Mouse (Mus musculus): ENCODE measurements around the gene Ppp1r3f. TPM values are rescaled to one million over a fixed set of nuclear protein-coding genes. Genes with fewer than 3 reads are reported as not detected.

Gene Ppp1r3f
- polyA plus RNA-seq, 1 experiment from 2014 or later = 5.0 TPM

DNA sequence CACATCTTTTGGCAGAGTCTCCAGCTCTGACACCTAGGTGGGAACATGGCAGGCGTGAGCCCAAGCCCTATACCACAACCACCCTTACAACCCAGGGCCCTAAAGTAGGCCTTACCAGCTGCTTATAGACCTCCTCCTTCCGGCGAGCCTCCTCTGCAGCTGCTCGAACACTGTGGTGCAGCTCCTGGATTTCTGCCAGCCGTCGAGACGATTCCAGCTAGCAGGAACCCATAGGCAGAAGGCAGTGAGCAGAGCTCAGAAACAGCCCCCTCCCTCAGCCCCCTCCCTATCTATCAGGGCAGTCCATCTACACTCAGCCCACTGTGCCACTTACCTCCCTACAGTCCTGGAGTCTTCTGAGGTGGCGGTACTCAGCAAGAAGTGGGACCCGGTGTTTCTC is 21.3 kb upstream of the Ppp1r3f start:
- Histone ChIP-seq H3K36me3 (replicated peaks; ENCODE audit: control insufficient read depth, insufficient read depth) (peaks cover 15% of the 10 kb centered on the region), H3K4me3 (replicated peaks; ENCODE audit: low read length) (no peak overlapping the region), H3K27ac (no peak overlapping the region), H3K27me3 (ENCODE audit: control insufficient read depth, insufficient read depth, low read length) (no peaks in the 10 kb centered on the region), H3K9me3 (ENCODE audit: control insufficient read depth, low read length) (no peaks in the 10 kb centered on the region), H3K9ac (no peak overlapping the region), H3K4me1 (replicated peaks; ENCODE audit: control insufficient read depth, insufficient read depth, low read length) (no peaks in the 10 kb centered on the region), H3K4me2 (replicated peaks) (no peak overlapping the region)
- 81% methylated on average over 9 of the region's 9 CpGs for WGBS
- DNase-seq (ENCODE audit: low spot score) (no peak), ATAC-seq (ENCODE audit: low FRiP score) (no peak)

DNA sequence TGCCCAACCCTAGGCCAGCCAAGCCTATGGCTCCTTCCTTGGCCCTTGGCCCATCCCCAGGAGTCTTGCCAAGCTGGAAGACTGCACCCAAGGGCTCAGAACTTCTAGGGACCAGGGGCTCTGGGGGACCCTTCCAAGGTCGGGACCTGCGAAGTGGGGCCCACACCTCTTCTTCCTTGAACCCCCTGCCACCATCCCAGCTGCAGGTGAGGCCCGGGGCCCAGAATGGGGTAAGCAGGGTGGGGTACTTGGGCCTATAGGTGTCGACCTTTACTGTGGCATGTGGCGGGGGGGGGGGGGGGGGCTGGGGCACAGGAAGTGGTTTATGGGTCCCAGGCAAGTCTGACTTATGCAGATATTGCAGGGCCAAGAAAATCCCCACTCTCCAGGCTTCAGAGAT is 12.3 kb upstream of the Ppp1r3f start:
- H3K4me1 ChIP-seq (replicated peaks; ENCODE audit: control insufficient read depth, insufficient read depth, low read length) = no peaks in the 10 kb centered on the region
- no peak overlapping the region for H3K4me2 ChIP-seq (replicated peaks)
- no peak overlapping the region for H3K9ac ChIP-seq
- no peak for ATAC-seq (ENCODE audit: low FRiP score)
- H3K9me3 ChIP-seq (ENCODE audit: control insufficient read depth, low read length) = no peaks in the 10 kb centered on the region
- H3K27me3 ChIP-seq (ENCODE audit: control insufficient read depth, insufficient read depth, low read length) = no peaks in the 10 kb centered on the region
- 97% methylated on average over 5 of the region's 5 CpGs for whole genome bisulfite sequencing
- no peaks in the 10 kb centered on the region for H3K36me3 ChIP-seq (replicated peaks; ENCODE audit: control insufficient read depth, insufficient read depth)
- no peak overlapping the region for H3K27ac ChIP-seq
- no peak for DNase-seq (ENCODE audit: low spot score)
- H3K4me3 ChIP-seq (replicated peaks; ENCODE audit: low read length) = no peak overlapping the region

DNA sequence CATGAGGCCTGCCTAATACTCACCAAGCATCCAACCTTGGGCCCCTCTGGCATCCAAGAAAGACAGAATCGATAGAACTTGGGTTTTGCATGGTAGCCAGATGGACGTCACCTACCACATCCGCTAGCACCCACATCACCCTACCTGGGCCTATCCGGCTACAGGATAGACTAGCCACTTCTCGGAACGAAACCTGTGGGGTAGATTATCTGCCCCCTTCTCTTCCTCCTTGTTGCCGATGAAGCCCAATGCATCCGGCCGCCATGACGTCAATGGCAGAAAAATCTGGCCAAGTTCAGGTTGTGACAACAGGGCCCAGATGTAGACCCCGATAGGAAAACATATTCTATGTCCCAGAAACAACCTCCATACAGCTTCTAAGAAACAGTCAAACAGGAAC is 9.8 kb upstream of the Ppp1r3f start:
- DNase-seq (ENCODE audit: low spot score) = no peak
- Histone ChIP-seq H3K4me1 (replicated peaks; ENCODE audit: control insufficient read depth, insufficient read depth, low read length) (no peaks in the 10 kb centered on the region), H3K4me2 (replicated peaks) (no peak overlapping the region), H3K36me3 (replicated peaks; ENCODE audit: control insufficient read depth, insufficient read depth) (no peaks in the 10 kb centered on the region), H3K9me3 (ENCODE audit: control insufficient read depth, low read length) (no peaks in the 10 kb centered on the region), H3K27me3 (ENCODE audit: control insufficient read depth, insufficient read depth, low read length) (no peaks in the 10 kb centered on the region), H3K9ac (no peak overlapping the region), H3K4me3 (replicated peaks; ENCODE audit: low read length) (no peak overlapping the region), H3K27ac (no peak overlapping the region)
- no peak for ATAC-seq (ENCODE audit: low FRiP score)
- WGBS = 97% methylated on average over 11 of the region's 11 CpGs

DNA sequence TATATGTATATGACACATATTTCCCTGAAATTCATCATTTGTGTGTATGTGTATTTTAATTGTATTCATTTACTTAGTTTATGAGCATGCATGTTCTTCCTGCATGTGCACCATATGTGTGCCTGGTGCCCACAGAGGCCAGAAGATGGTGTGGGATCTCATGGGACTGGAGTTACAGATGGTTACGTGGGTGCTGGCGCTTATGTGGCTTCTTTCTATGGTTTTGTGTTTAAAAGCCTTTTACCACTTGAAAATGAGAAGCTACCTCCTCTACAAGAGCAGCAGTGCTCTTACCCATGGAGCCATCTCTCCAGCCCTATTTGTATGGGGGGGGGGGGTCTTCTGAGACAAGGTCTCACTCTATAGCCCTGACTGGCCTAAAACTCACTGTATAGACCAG is 7.1 kb upstream of the Ppp1r3f start:
- Histone ChIP-seq H3K27me3 (ENCODE audit: control insufficient read depth, insufficient read depth, low read length) (no peaks in the 10 kb centered on the region), H3K9ac (no peak overlapping the region), H3K36me3 (replicated peaks; ENCODE audit: control insufficient read depth, insufficient read depth) (no peaks in the 10 kb centered on the region), H3K4me2 (replicated peaks) (no peak overlapping the region), H3K4me3 (replicated peaks; ENCODE audit: low read length) (no peak overlapping the region), H3K9me3 (ENCODE audit: control insufficient read depth, low read length) (no peaks in the 10 kb centered on the region), H3K27ac (no peak overlapping the region), H3K4me1 (replicated peaks; ENCODE audit: control insufficient read depth, insufficient read depth, low read length) (no peaks in the 10 kb centered on the region)
- DNase-seq (ENCODE audit: low spot score) (no peak), ATAC-seq (ENCODE audit: low FRiP score) (no peak)
- 94% methylated on average over 2 of the region's 2 CpGs for WGBS

DNA sequence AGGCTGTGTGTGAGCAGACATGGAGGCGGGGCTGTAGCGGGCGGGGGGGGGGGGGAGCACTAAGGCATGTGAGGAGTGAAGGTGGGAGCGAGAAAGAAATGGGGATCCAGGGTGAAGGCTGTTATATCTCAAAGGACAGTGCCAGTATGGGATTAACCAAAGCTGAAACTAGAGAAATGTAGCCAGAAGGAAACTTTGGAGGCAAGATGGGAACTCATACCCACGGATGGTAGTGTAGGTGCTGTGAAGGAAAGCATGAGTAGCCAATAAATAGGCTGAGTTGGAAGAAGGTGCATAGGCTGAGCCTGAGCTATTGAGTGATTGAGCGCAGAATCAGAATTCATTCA is 775 bp upstream of the Ppp1r3f start:
- peak overlapping the region; percentile 92 for H3K27ac ChIP-seq
- H3K36me3 ChIP-seq (replicated peaks; ENCODE audit: control insufficient read depth, insufficient read depth) = no peaks in the 10 kb centered on the region
- no peak; the same call in 1 of the 2 replicates for ATAC-seq (ENCODE audit: low FRiP score)
- H3K9me3 ChIP-seq (ENCODE audit: control insufficient read depth, low read length) = no peaks in the 10 kb centered on the region
- 14% methylated on average over 5 of the region's 6 CpGs for WGBS
- H3K4me2 ChIP-seq (replicated peaks) = peak overlapping the region; percentile 48
- H3K4me1 ChIP-seq (replicated peaks; ENCODE audit: control insufficient read depth, insufficient read depth, low read length) = peaks cover 11% of the 10 kb centered on the region
- H3K27me3 ChIP-seq (ENCODE audit: control insufficient read depth, insufficient read depth, low read length) = no peaks in the 10 kb centered on the region
- peak overlapping the region; percentile 24; the same call in 1 of the 2 replicates for H3K9ac ChIP-seq
- no peak for DNase-seq (ENCODE audit: low spot score)
- peak overlapping the region; percentile 54 for H3K4me3 ChIP-seq (replicated peaks; ENCODE audit: low read length)

DNA sequence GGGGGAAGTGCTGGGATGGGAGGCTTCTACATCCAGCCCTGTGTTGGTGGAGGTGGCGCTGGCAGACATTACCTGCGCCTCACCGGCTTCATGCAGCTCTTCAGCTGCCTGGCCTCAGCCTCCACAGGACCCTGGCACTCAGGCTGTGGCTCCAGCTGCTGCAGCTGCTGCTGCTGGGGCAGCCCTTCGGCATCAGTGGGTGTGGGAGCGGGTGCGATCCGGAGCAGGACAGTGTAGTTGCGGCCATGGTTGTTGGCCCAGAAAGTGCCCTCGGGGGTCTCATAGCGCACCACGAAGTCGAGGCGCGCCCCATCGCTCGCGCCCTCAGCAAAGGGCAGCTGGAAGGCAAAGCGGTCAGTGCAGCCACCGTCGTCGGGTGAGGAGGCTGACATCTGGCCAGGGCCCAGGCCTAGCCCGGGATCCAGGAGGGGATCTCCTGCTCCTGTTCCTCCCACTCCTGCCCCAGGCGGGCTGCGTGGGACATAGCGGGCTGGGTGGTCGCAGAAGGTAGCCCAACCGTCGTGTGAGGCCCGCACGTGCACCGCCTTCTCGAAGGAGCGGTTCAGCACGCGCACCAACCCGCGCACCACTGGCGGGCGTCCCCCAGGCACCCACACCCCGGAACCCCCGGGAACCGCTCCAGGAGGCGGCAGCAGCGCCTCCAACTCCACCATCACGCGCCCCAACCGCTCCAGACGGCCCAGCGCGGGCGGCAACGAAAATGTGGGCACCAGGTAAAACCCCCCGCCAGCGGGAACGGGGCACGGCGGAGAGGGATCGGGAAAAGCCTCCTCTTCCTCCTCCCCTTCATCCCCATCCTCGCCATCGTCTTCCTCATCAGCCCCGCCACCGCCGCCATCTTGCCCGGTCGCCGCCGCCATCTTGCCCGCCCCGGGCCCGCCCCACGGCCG is 652 bp downstream of the Ppp1r3f start, which contains the start of gene Foxp3:
Foxp3 (plus strand) TSS at position 469 of the 911 bp plus-strand sequence.
- DNase-seq (ENCODE audit: low spot score) = peak; percentile 27
- Histone ChIP-seq H3K4me2 (replicated peaks) (peak within 1 kb of the TSS; percentile 61), H3K36me3 (replicated peaks; ENCODE audit: control insufficient read depth, insufficient read depth) (no peaks in the 10 kb centered on the region), H3K27ac (peak within 1 kb of the TSS; percentile 92), H3K9ac (peak within 1 kb of the TSS; percentile 67), H3K4me3 (replicated peaks; ENCODE audit: low read length) (peak within 1 kb of the TSS; percentile 54), H3K9me3 (ENCODE audit: control insufficient read depth, low read length) (no peaks in the 10 kb centered on the region), H3K4me1 (replicated peaks; ENCODE audit: control insufficient read depth, insufficient read depth, low read length) (peaks cover 11% of the 10 kb centered on the region), H3K27me3 (ENCODE audit: control insufficient read depth, insufficient read depth, low read length) (no peaks in the 10 kb centered on the region)
- peak; percentile 71 for ATAC-seq (ENCODE audit: low FRiP score)
- 24% methylated on average over 60 of the region's 72 CpGs for WGBS

DNA sequence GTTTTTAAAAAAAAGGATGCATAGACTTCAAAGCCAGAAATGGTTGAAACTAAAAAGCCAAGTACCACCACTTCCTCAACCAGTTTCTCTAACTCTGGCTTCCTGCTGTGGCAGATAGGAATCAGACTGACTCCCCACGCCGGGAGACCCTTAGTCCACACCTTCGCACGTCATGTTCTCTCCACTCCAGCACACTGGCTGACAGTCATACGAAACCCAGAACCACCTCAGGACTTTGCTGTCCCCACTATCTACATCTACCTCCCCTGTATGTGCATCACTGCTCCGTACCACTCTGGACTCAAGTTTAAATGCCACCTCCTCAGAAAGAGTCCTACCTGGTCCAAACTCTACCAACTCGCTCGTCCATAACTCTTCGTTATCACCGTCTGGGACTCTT is 1.6 kb downstream of the Ppp1r3f start:
- H3K36me3 ChIP-seq (replicated peaks; ENCODE audit: control insufficient read depth, insufficient read depth) = no peaks in the 10 kb centered on the region
- peak overlapping the region; percentile 61 for H3K4me2 ChIP-seq (replicated peaks)
- H3K4me1 ChIP-seq (replicated peaks; ENCODE audit: control insufficient read depth, insufficient read depth, low read length) = peaks cover 11% of the 10 kb centered on the region
- no peak overlapping the region for H3K9ac ChIP-seq
- no peak overlapping the region for H3K27ac ChIP-seq
- no peak overlapping the region for H3K4me3 ChIP-seq (replicated peaks; ENCODE audit: low read length)
- 90% methylated on average over 10 of the region's 10 CpGs for WGBS
- H3K9me3 ChIP-seq (ENCODE audit: control insufficient read depth, low read length) = no peaks in the 10 kb centered on the region
- no peak for ATAC-seq (ENCODE audit: low FRiP score)
- no peak for DNase-seq (ENCODE audit: low spot score)
- no peaks in the 10 kb centered on the region for H3K27me3 ChIP-seq (ENCODE audit: control insufficient read depth, insufficient read depth, low read length)

DNA sequence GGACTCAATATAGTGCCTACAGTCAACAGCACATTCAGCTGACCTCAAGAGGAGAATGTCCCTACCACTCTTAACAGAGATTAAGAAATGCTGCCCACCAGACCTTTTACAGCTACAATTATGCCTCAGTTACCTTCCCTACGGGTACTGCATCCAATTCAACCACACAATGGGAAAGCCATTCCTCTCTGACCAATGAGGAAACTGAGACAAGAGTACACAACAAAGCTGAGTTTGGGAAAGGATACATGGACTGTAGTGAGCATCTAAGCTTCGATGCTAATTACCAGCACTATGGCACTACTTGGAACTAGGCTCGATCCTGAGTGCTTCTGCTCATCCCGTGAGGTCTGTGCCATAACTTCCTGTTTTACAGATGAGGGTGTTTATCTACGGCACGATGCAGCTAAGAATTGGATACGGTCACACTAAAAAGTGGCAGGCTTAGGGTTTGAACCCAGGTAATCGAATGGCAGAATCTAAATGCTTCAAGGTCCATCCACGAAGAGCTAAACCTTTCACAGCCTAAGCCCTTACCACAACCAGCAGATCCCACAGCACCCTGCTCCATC is 2.4 kb downstream of the Ppp1r3f start:
- 90% methylated on average over 9 of the region's 9 CpGs for WGBS
- no peaks in the 10 kb centered on the region for H3K27me3 ChIP-seq (ENCODE audit: control insufficient read depth, insufficient read depth, low read length)
- H3K9me3 ChIP-seq (ENCODE audit: control insufficient read depth, low read length) = no peaks in the 10 kb centered on the region
- no peak overlapping the region for H3K4me3 ChIP-seq (replicated peaks; ENCODE audit: low read length)
- H3K36me3 ChIP-seq (replicated peaks; ENCODE audit: control insufficient read depth, insufficient read depth) = no peaks in the 10 kb centered on the region
- no peak overlapping the region for H3K4me2 ChIP-seq (replicated peaks)
- H3K9ac ChIP-seq = no peak overlapping the region
- DNase-seq (ENCODE audit: low spot score) (no peak), ATAC-seq (ENCODE audit: low FRiP score) (no peak)
- no peak overlapping the region for H3K27ac ChIP-seq
- H3K4me1 ChIP-seq (replicated peaks; ENCODE audit: control insufficient read depth, insufficient read depth, low read length) = peaks cover 11% of the 10 kb centered on the region

DNA sequence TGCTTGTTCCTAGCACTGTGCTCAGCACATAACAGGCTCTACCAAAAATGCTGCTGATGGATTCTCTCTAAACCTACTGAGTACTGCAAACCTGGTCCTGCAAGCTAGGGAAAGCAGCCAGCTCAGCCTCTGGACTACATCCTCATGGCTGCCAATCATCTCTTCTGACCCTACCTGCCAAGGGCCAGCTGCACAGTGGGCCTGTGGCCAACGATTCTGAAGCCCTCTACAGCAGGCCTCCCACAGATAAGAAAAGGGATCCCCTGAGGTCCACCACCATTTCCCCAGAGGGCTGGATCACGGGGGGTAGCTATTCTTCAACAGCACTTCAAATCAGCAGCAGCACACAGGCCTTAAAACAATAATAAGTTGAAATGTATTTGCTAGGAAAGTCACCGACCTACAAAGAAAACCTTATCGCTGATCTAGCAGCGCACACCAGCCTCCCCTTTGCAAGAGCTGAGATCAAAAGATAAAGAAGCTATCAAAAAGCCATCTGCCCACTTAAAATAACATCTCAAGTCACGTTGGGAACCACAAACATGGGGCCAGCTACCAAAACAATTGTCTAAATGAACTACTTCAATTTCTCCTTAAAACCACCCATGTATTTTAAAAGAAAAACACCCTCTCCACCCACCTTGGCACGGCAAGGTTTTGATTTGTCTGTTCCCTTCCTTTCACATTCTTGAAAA is 3.5 kb downstream of the Ppp1r3f start:
- Histone ChIP-seq H3K4me2 (replicated peaks) (no peak overlapping the region), H3K4me3 (replicated peaks; ENCODE audit: low read length) (no peak overlapping the region), H3K9ac (no peak overlapping the region), H3K27ac (no peak overlapping the region), H3K4me1 (replicated peaks; ENCODE audit: control insufficient read depth, insufficient read depth, low read length) (peaks cover 11% of the 10 kb centered on the region), H3K9me3 (ENCODE audit: control insufficient read depth, low read length) (no peaks in the 10 kb centered on the region), H3K36me3 (replicated peaks; ENCODE audit: control insufficient read depth, insufficient read depth) (no peaks in the 10 kb centered on the region), H3K27me3 (ENCODE audit: control insufficient read depth, insufficient read depth, low read length) (no peaks in the 10 kb centered on the region)
- ATAC-seq (ENCODE audit: low FRiP score) = no peak
- WGBS = 60% methylated on average over 7 of the region's 7 CpGs
- DNase-seq (ENCODE audit: low spot score) = no peak
